Mouse (Mus musculus) CH12.LX (cell line): ENCODE results near the gene Zbtb4. TPM values are rescaled to one million over a fixed set of nuclear protein-coding genes. Genes with fewer than 3 reads are reported as not detected.

Source experiments
- DNase-seq: peaks from one replicate; pipeline ENCODE4 v3.0.0-alpha.2; 2013; ENCODE audit errors: extremely low read depth
- H3K27ac ChIP-seq: 2 replicates; pipeline ENCODE4 v1.5.1; 2012; ENCODE audit warnings: low read depth, mild to moderate bottlenecking, control low read depth, moderate library complexity; ENCODE audit not compliant: insufficient read depth
- H3K27me3 ChIP-seq: replicated peaks from 2 replicates; pipeline ENCODE3; 2012; ENCODE audit warnings: inconsistent platforms
- H3K36me3 ChIP-seq, 2 experiments: replicated peaks in 1 of 2; 2 replicates each; pipeline versions ENCODE3 to v1.6.1; 2012; ENCODE audit warnings: inconsistent platforms in 1 of 2, low read length in 1 of 2, mild to moderate bottlenecking in 1 of 2, mixed read lengths in 1 of 2, moderate library complexity in 1 of 2; ENCODE audit not compliant: control insufficient read depth in 1 of 2, insufficient read depth in 1 of 2
- H3K4me1 ChIP-seq, 2 experiments: 2 replicates each; pipeline ENCODE4 v1.6.1; 2012; ENCODE audit warnings: inconsistent platforms in 1 of 2, moderate library complexity in 1 of 2; ENCODE audit not compliant: insufficient read depth in 2 of 2, control insufficient read depth in 1 of 2
- H3K4me2 ChIP-seq: 2 replicates; pipeline ENCODE4 v1.6.1; 2012; ENCODE audit warnings: low read depth, mild to moderate bottlenecking, control low read depth; ENCODE audit not compliant: poor library complexity, insufficient read depth, severe bottlenecking
- H3K4me3 ChIP-seq, 3 experiments: fragments of 150-350 bp in 1 of 3; sonication (generic) in 1 of 3; replicated peaks in 1 of 3; 2 replicates each; pipeline versions ENCODE3 to v1.5.1; 2011 to 2012; ENCODE audit warnings: low read depth in 2 of 3, low read length in 2 of 3, mild to moderate bottlenecking in 2 of 3, moderate library complexity in 2 of 3, control low read depth in 1 of 3, improper control_type of control experiment in 1 of 3, inconsistent platforms in 1 of 3, mixed read lengths in 1 of 3; ENCODE audit not compliant: poor library complexity in 1 of 3
- H3K79me2 ChIP-seq: replicated peaks from 2 replicates; pipeline ENCODE4 v1.6.1; 2012; ENCODE audit warnings: mild to moderate bottlenecking, moderate library complexity; ENCODE audit not compliant: control insufficient read depth, poor library complexity, insufficient read depth, severe bottlenecking; ENCODE audit errors: extremely low read depth
- H3K9ac ChIP-seq: 2 replicates; pipeline ENCODE4 v1.6.1; 2012; ENCODE audit warnings: low read depth, mild to moderate bottlenecking, control low read depth, moderate library complexity; ENCODE audit not compliant: insufficient read depth
- H3K9me3 ChIP-seq: replicated peaks from 2 replicates; pipeline ENCODE3; 2012; ENCODE audit warnings: low read length, inconsistent platforms, mixed read lengths
- BHLHE40 ChIP-seq: IDR thresholded peaks from 2 replicates; pipeline ENCODE4 v1.6.1; 2011; ENCODE audit warnings: mild to moderate bottlenecking, low read depth, low read length, improper control_type of control experiment
- CHD1 ChIP-seq: IDR thresholded peaks from 2 replicates; pipeline ENCODE4 v1.6.1; 2012; ENCODE audit warnings: low read depth, low read length, improper control_type of control experiment, inconsistent platforms
- CTCF ChIP-seq, 2 experiments: IDR thresholded peaks in 1 of 2; conservative IDR thresholded peaks in 1 of 2; 2 replicates each; pipeline ENCODE4 v1.5.1; 2011 to 2012; ENCODE audit warnings: low read depth in 2 of 2, low read length in 2 of 2, improper control_type of control experiment in 1 of 2, inconsistent platforms in 1 of 2, mild to moderate bottlenecking in 1 of 2, moderate library complexity in 1 of 2
- E2F4 ChIP-seq: IDR thresholded peaks from 2 replicates; pipeline ENCODE4 v1.6.1; 2011; ENCODE audit warnings: low read depth, low read length, improper control_type of control experiment; ENCODE audit not compliant: insufficient replicate concordance
- ELF1 ChIP-seq: IDR thresholded peaks from 2 replicates; pipeline ENCODE4 v1.6.1; 2014; ENCODE audit warnings: low read depth, mild to moderate bottlenecking, inconsistent platforms, low read length, improper control_type of control experiment
- EP300 ChIP-seq: IDR thresholded peaks from 2 replicates; pipeline ENCODE4 v1.6.1; 2011; ENCODE audit warnings: low read length, improper control_type of control experiment
- ETS1 ChIP-seq: conservative IDR thresholded peaks from 2 replicates; pipeline ENCODE4 v1.6.1; 2012; ENCODE audit warnings: low read depth, mild to moderate bottlenecking, inconsistent platforms, low read length, improper control_type of control experiment, moderate library complexity
- GABPA ChIP-seq: IDR thresholded peaks from 2 replicates; pipeline ENCODE4 v1.6.1; 2012; ENCODE audit warnings: low read depth, low read length, improper control_type of control experiment, inconsistent platforms; ENCODE audit not compliant: insufficient replicate concordance
- IRF4 ChIP-seq: IDR thresholded peaks from 2 replicates; pipeline ENCODE4 v1.6.1; 2014; ENCODE audit warnings: low read depth, mild to moderate bottlenecking, inconsistent platforms, low read length, improper control_type of control experiment
- JUN ChIP-seq: IDR thresholded peaks from 2 replicates; pipeline ENCODE4 v1.6.1; 2011; ENCODE audit warnings: low read depth, mild to moderate bottlenecking, low read length, improper control_type of control experiment, moderate library complexity; ENCODE audit not compliant: insufficient read depth
- JUND ChIP-seq: conservative IDR thresholded peaks from 2 replicates; pipeline ENCODE4 v1.6.1; 2011; ENCODE audit warnings: low read depth, low read length, improper control_type of control experiment
- KAT2A ChIP-seq: IDR thresholded peaks from 2 replicates; pipeline ENCODE4 v1.6.1; 2012; ENCODE audit warnings: low read length, improper control_type of control experiment, inconsistent platforms; ENCODE audit not compliant: insufficient replicate concordance
- MAFK ChIP-seq: IDR thresholded peaks from 2 replicates; pipeline ENCODE4 v1.6.1; 2011; ENCODE audit warnings: low read length, improper control_type of control experiment; ENCODE audit not compliant: insufficient replicate concordance
- MAX ChIP-seq: IDR thresholded peaks from 2 replicates; pipeline ENCODE4 v1.6.1; 2011; ENCODE audit warnings: low read length, improper control_type of control experiment
- MAZ ChIP-seq: IDR thresholded peaks from 2 replicates; pipeline ENCODE4 v1.6.1; 2012; ENCODE audit warnings: low read depth, mild to moderate bottlenecking, inconsistent platforms, low read length, improper control_type of control experiment, moderate library complexity
- MEF2A ChIP-seq: IDR thresholded peaks from 2 replicates; pipeline ENCODE4 v1.6.1; 2014; ENCODE audit warnings: low read depth, mild to moderate bottlenecking, inconsistent platforms, low read length, improper control_type of control experiment, borderline replicate concordance
- MXI1 ChIP-seq: IDR thresholded peaks from 2 replicates; pipeline ENCODE4 v1.6.1; 2011; ENCODE audit warnings: mild to moderate bottlenecking, low read depth, low read length, improper control_type of control experiment
- MYC ChIP-seq: IDR thresholded peaks from 2 replicates; pipeline ENCODE4 v1.6.1; 2011; ENCODE audit warnings: low read depth, mild to moderate bottlenecking, improper control_type of control experiment, low read length
- NELFE ChIP-seq: IDR thresholded peaks from 2 replicates; pipeline ENCODE4 v1.6.1; 2011; ENCODE audit warnings: low read depth, low read length, improper control_type of control experiment
- NRF1 ChIP-seq: IDR thresholded peaks from 2 replicates; pipeline ENCODE4 v1.6.1; 2014; ENCODE audit warnings: low read depth, mild to moderate bottlenecking, inconsistent platforms, low read length, improper control_type of control experiment, moderate library complexity
- POLR2A ChIP-seq: IDR thresholded peaks from 2 replicates; pipeline ENCODE4 v1.6.1; 2011; ENCODE audit warnings: low read depth, mild to moderate bottlenecking, improper control_type of control experiment, low read length
- POLR2AphosphoS2 ChIP-seq: IDR thresholded peaks from 2 replicates; pipeline ENCODE4 v1.6.1; 2011; ENCODE audit warnings: low read depth, low read length, improper control_type of control experiment
- RAD21 ChIP-seq: IDR thresholded peaks from 2 replicates; pipeline ENCODE4 v1.6.1; 2011; ENCODE audit warnings: low read depth, mild to moderate bottlenecking, low read length, improper control_type of control experiment, moderate library complexity
- RCOR1 ChIP-seq: conservative IDR thresholded peaks from 2 replicates; pipeline ENCODE4 v1.6.1; 2012; ENCODE audit warnings: low read depth, mild to moderate bottlenecking, inconsistent platforms, low read length, improper control_type of control experiment
- SIN3A ChIP-seq: IDR thresholded peaks from 2 replicates; pipeline ENCODE4 v1.6.1; 2012; ENCODE audit warnings: low read length, improper control_type of control experiment, inconsistent platforms
- TBP ChIP-seq: conservative IDR thresholded peaks from 2 replicates; pipeline ENCODE4 v1.6.1; 2011; ENCODE audit warnings: low read depth, low read length, improper control_type of control experiment
- TCF12 ChIP-seq: IDR thresholded peaks from 2 replicates; pipeline ENCODE4 v1.6.1; 2014; ENCODE audit warnings: low read depth, mild to moderate bottlenecking, inconsistent platforms, low read length, improper control_type of control experiment
- USF1 ChIP-seq: IDR thresholded peaks from 2 replicates; pipeline ENCODE4 v1.6.1; 2014; ENCODE audit warnings: low read depth, mild to moderate bottlenecking, inconsistent platforms, low read length, improper control_type of control experiment
- ZC3H11A ChIP-seq: IDR thresholded peaks from 2 replicates; pipeline ENCODE4 v1.6.1; 2012; ENCODE audit warnings: low read depth, mild to moderate bottlenecking, inconsistent platforms, low read length, improper control_type of control experiment
- ZMIZ1 ChIP-seq: IDR thresholded peaks from 2 replicates; pipeline ENCODE4 v1.6.1; 2012; ENCODE audit warnings: low read depth, mild to moderate bottlenecking, inconsistent platforms, low read length, improper control_type of control experiment
- dilution Hi-C: fragments of 300-500 bp; cut with MboI; formaldehyde crosslinking; loops from 2 replicates; pipeline ENCODE4 v1.14.3; 2020; ENCODE audit warnings: low sequenced_read_pairs; ENCODE audit not compliant: extremely low pct_unique_long_range_greater_than_20kb, extremely low pct_ligation_motif_present
- in situ Hi-C: fragments of 300-500 bp; cut with MboI; formaldehyde crosslinking; loops from 3 replicates; pipeline ENCODE4 v1.14.3; 2019; ENCODE audit warnings: low sequenced_read_pairs, low pct_ligation_motif_present, low pct_unique_long_range_greater_than_20kb, mixed read lengths
- polyA plus RNA-seq: library from polyadenylated mRNA; unstranded; fragments of >175 nt; gene quantifications from 2 replicates; pipeline ENCODE4 v1.2.1, GENCODE M21; 2012; ENCODE audit warnings: low read depth; ENCODE audit not compliant: insufficient read length
- total RNA-seq, 2 experiments: library from RNA; depleted of rRNA; stranded (reverse); fragments of 300-350 nt in 1 of 2; fragments of >200 nt in 1 of 2; gene quantifications; 2 replicates each; pipeline ENCODE4 v1.2.3; 2012 to 2014

Zbtb4 gene
- total and polyA plus RNA-seq, 3 experiments: 0.75 to 3.4 (median 2.3) TPM

GRCm38 (mm10) chr11:69758090-69758456, 7.6 kb upstream of the Zbtb4 start:
- Histone ChIP-seq H3K9ac (peak overlapping the region; percentile 93), H3K4me2 (peak overlapping the region; percentile 98), H3K9me3 (no peaks in the 10 kb centered on the region), H3K27ac (peak overlapping the region; percentile 75), H3K79me2 (peaks cover 46% of the 10 kb centered on the region), H3K4me1 (peaks cover 13 to 47% of the 10 kb centered on the region in 2 experiments), H3K4me3 (peak overlapping the region; percentile 55 to 60 (median 57)), H3K27me3 (no peaks in the 10 kb centered on the region), H3K36me3 (peaks cover 0 to 12% of the 10 kb centered on the region in 2 experiments)
- DNase-seq: peak; percentile 95
- in situ Hi-C loops: loop anchor here (5.0 kb wide), 1 partner anchor 34 kb away; no protein-coding TSS in a partner anchor
- TF ChIP-seq RCOR1: peak; percentile 41
- peak; percentile 92 for TF ChIP-seq NRF1
- no peak for TF ChIP-seq USF1
- TF ChIP-seq MXI1: 0 out of 2 replicates have a peak, but pooled peaks have one; percentile 13
- TF ChIP-seq ETS1: no peak
- peak; percentile 23; the same call in 1 of the 2 replicates for TF ChIP-seq MAX
- TF ChIP-seq ELF1: 0 out of 2 replicates have a peak, but pooled peaks have one; percentile 2
- TF ChIP-seq EP300: no peak
- peak; percentile 91 for TF ChIP-seq MAZ
- TF ChIP-seq BHLHE40: peak; percentile 51; the same call in 1 of the 2 replicates
- TF ChIP-seq MAFK: no peak
- no peak for TF ChIP-seq JUN
- TF ChIP-seq MYC: no peak; the same call in 1 of the 2 replicates
- dilution Hi-C loops: no loop called here

GRCm38 (mm10) chr11:69758478-69758970, 7.2 kb upstream of the Zbtb4 start, which contains the start of gene Polr2a:
Polr2a (minus strand) TSS chr11:69758637.
- dilution Hi-C loops: no loop called here
- peak within 1 kb of the TSS; percentile 57 to 60 (median 59) for H3K4me3 ChIP-seq
- H3K9ac ChIP-seq: peak within 1 kb of the TSS; percentile 93
- peaks cover 0 to 10% of the 10 kb centered on the region in 2 experiments for H3K36me3 ChIP-seq
- in situ Hi-C loops: loop anchor here (5.0 kb wide), 1 partner anchor 34 kb away; no protein-coding TSS in a partner anchor
- peaks cover 41% of the 10 kb centered on the region for H3K79me2 ChIP-seq
- no peaks in the 10 kb centered on the region for H3K9me3 ChIP-seq
- peak within 1 kb of the TSS; percentile 98 for H3K4me2 ChIP-seq
- DNase-seq: peak; percentile 97
- no peaks in the 10 kb centered on the region for H3K27me3 ChIP-seq
- peak within 1 kb of the TSS; percentile 92 for H3K27ac ChIP-seq
- peaks cover 12 to 43% of the 10 kb centered on the region in 2 experiments for H3K4me1 ChIP-seq
- TF ChIP-seq RCOR1 (peak; percentile 10; the same call in 1 of the 2 replicates), MEF2A (peak; percentile 77), ZMIZ1 (peak; percentile 100), RAD21 (no peak), TCF12 (peak; percentile 100), ETS1 (peak; percentile 15; the same call in 1 of the 2 replicates), GABPA (no peak), NRF1 (peak; percentile 60; the same call in 1 of the 2 replicates), MYC (peak; percentile 11; the same call in 1 of the 2 replicates), ELF1 (peak; percentile 69; the same call in 1 of the 2 replicates), CHD1 (peak; percentile 98), POLR2AphosphoS2 (peak; percentile 100), JUND (no peak; the same call in 1 of the 2 replicates), MAX (no peak; the same call in 1 of the 2 replicates), KAT2A (peak; percentile 68; the same call in 1 of the 2 replicates), IRF4 (peak; percentile 78; the same call in 1 of the 2 replicates), POLR2A (peak; percentile 100), CTCF (conservative IDR thresholded peaks at IDR 0.05 in 1 of 2, IDR thresholded peaks at IDR 0.05 in 1 of 2; ENCODE audit: low read depth in 2 of 2, low read length in 2 of 2) (no peak), MAFK (no peak), ZC3H11A (no peak), NELFE (peak; percentile 100), EP300 (no peak), E2F4 (peak; percentile 93; the same call in 1 of the 2 replicates), TBP (peak; percentile 99), SIN3A (peak; percentile 78)
